Mouse (Mus musculus) MEL (cell line): ENCODE measurements around the gene Stat6. TPM values are rescaled to one million over a fixed set of nuclear protein-coding genes. Genes with fewer than 3 reads are reported as not detected.
A peak's percentile ranks its signal among the peaks of the same experiment; 100 is the strongest.

Experiments
- DNase-seq: peaks from one replicate; pipeline ENCODE4 v3.0.0; 2011; ENCODE audit warnings: low read depth, low spot score
- H3K27ac ChIP-seq: 2 replicates; pipeline ENCODE4 v1.5.1; 2012; ENCODE audit warnings: low read depth, mild to moderate bottlenecking, control low read depth, low read length, moderate library complexity; ENCODE audit not compliant: control insufficient read depth
- H3K27me3 ChIP-seq, 2 experiments: fragments of 150-350 bp in 1 of 2; sonication (generic) in 1 of 2; 2 replicates each; pipeline ENCODE4 v1.6.1; 2012; ENCODE audit warnings: low read length in 2 of 2, mild to moderate bottlenecking in 2 of 2, improper control_type of control experiment in 1 of 2, moderate library complexity in 1 of 2; ENCODE audit not compliant: insufficient read depth in 2 of 2, control insufficient read depth in 1 of 2
- H3K36me3 ChIP-seq, 2 experiments: 2 replicates each; pipeline ENCODE4 v1.6.1; 2012 to 2014; ENCODE audit warnings: low read length in 2 of 2, improper control_type of control experiment in 1 of 2, inconsistent platforms in 1 of 2, mild to moderate bottlenecking in 1 of 2; ENCODE audit not compliant: insufficient read depth in 2 of 2, control insufficient read depth in 1 of 2
- H3K4me1 ChIP-seq, 2 experiments: fragments of 150-350 bp in 1 of 2; sonication (generic) in 1 of 2; 2 replicates each; pipeline ENCODE4 v1.6.1; 2012; ENCODE audit warnings: low read length in 2 of 2, improper control_type of control experiment in 1 of 2, mild to moderate bottlenecking in 1 of 2; ENCODE audit not compliant: insufficient read depth in 2 of 2, control insufficient read depth in 1 of 2
- H3K4me3 ChIP-seq, 2 experiments: fragments of 150-350 bp in 1 of 2; sonication (generic) in 1 of 2; 2 replicates each; pipeline ENCODE4 v1.5.1; 2012; ENCODE audit warnings: low read depth in 2 of 2, low read length in 2 of 2, mild to moderate bottlenecking in 2 of 2, moderate library complexity in 2 of 2, control low read depth in 1 of 2, improper control_type of control experiment in 1 of 2; ENCODE audit not compliant: control insufficient read depth in 1 of 2, insufficient read depth in 1 of 2
- H3K79me2 ChIP-seq: 2 replicates; pipeline ENCODE4 v1.6.1; 2012; ENCODE audit warnings: mild to moderate bottlenecking, low read length, moderate library complexity; ENCODE audit not compliant: control insufficient read depth, poor library complexity, insufficient read depth
- H3K9ac ChIP-seq: 2 replicates; pipeline ENCODE4 v1.6.1; 2012; ENCODE audit warnings: low read depth, mild to moderate bottlenecking, control low read depth, low read length, moderate library complexity; ENCODE audit not compliant: control insufficient read depth, poor library complexity, severe bottlenecking
- H3K9me3 ChIP-seq: fragments of 150-350 bp; sonication (generic); replicated peaks from 2 replicates; pipeline ENCODE4 v1.6.1; 2012; ENCODE audit warnings: mild to moderate bottlenecking, low read length, improper control_type of control experiment, moderate library complexity; ENCODE audit not compliant: insufficient read depth
- BHLHE40 ChIP-seq: IDR thresholded peaks from 2 replicates; pipeline ENCODE4 v1.6.1; 2012; ENCODE audit warnings: low read depth, mild to moderate bottlenecking, inconsistent platforms, low read length, improper control_type of control experiment, borderline replicate concordance
- CHD1 ChIP-seq: IDR thresholded peaks from 2 replicates; pipeline ENCODE4 v1.6.1; 2012; ENCODE audit warnings: low read depth, mild to moderate bottlenecking, inconsistent platforms, low read length, improper control_type of control experiment
- ELF1 ChIP-seq: IDR thresholded peaks from 2 replicates; pipeline ENCODE4 v1.6.1; 2014; ENCODE audit warnings: low read depth, mild to moderate bottlenecking, inconsistent platforms, low read length, improper control_type of control experiment, moderate library complexity
- ETS1 ChIP-seq: IDR thresholded peaks from 2 replicates; pipeline ENCODE4 v1.6.1; 2012; ENCODE audit warnings: low read depth, mild to moderate bottlenecking, inconsistent platforms, low read length, improper control_type of control experiment, moderate library complexity
- GABPA ChIP-seq: IDR thresholded peaks from 2 replicates; pipeline ENCODE4 v1.6.1; 2012; ENCODE audit warnings: low read depth, mild to moderate bottlenecking, inconsistent platforms, low read length, improper control_type of control experiment, moderate library complexity
- GATA1 ChIP-seq: IDR thresholded peaks from 2 replicates; pipeline ENCODE4 v1.6.1; 2011; ENCODE audit warnings: low read depth, low read length, improper control_type of control experiment
- HCFC1 ChIP-seq: IDR thresholded peaks from 2 replicates; pipeline ENCODE4 v1.6.1; 2012; ENCODE audit warnings: low read depth, mild to moderate bottlenecking, inconsistent platforms, low read length, improper control_type of control experiment, moderate library complexity
- JUND ChIP-seq: IDR thresholded peaks from 2 replicates; pipeline ENCODE4 v1.6.1; 2011; ENCODE audit warnings: low read depth, mild to moderate bottlenecking, improper control_type of control experiment, low read length
- MAFK ChIP-seq: IDR thresholded peaks from 2 replicates; pipeline ENCODE4 v1.6.1; 2011; ENCODE audit warnings: low read depth, mild to moderate bottlenecking, low read length, improper control_type of control experiment, borderline replicate concordance
- MAX ChIP-seq: IDR thresholded peaks from 2 replicates; pipeline ENCODE4 v1.6.1; 2011; ENCODE audit warnings: low read length, improper control_type of control experiment
- MEF2A ChIP-seq: IDR thresholded peaks from 2 replicates; pipeline ENCODE4 v1.6.1; 2014; ENCODE audit warnings: low read depth, mild to moderate bottlenecking, inconsistent platforms, low read length, improper control_type of control experiment; ENCODE audit not compliant: poor library complexity, insufficient replicate concordance, severe bottlenecking; ENCODE audit errors: extremely low read depth
- MXI1 ChIP-seq: IDR thresholded peaks from 2 replicates; pipeline ENCODE4 v1.6.1; 2011; ENCODE audit warnings: mild to moderate bottlenecking, low read depth, low read length, improper control_type of control experiment
- MYB ChIP-seq: IDR thresholded peaks from 2 replicates; pipeline ENCODE4 v1.6.1; 2011; ENCODE audit warnings: mild to moderate bottlenecking, low read depth, low read length, improper control_type of control experiment
- NELFE ChIP-seq: IDR thresholded peaks from 2 replicates; pipeline ENCODE4 v1.6.1; 2011; ENCODE audit warnings: low read depth, low read length, improper control_type of control experiment
- NRF1 ChIP-seq: IDR thresholded peaks from 2 replicates; pipeline ENCODE4 v1.6.1; 2014; ENCODE audit warnings: low read depth, mild to moderate bottlenecking, inconsistent platforms, low read length, improper control_type of control experiment, moderate library complexity; ENCODE audit not compliant: poor library complexity, insufficient read depth, severe bottlenecking
- POLR2A ChIP-seq, 2 experiments: IDR thresholded peaks; 2 replicates each; pipeline ENCODE4 v1.6.1; 2011 to 2012; ENCODE audit warnings: low read length in 2 of 2, mild to moderate bottlenecking in 2 of 2, control low read depth in 1 of 2, improper control_type of control experiment in 1 of 2, low read depth in 1 of 2, moderate library complexity in 1 of 2; ENCODE audit not compliant: control insufficient read depth in 1 of 2, insufficient read depth in 1 of 2, poor library complexity in 1 of 2
- TAL1 ChIP-seq: IDR thresholded peaks from 2 replicates; pipeline ENCODE4 v1.6.1; 2012; ENCODE audit warnings: mild to moderate bottlenecking, inconsistent platforms, low read length, moderate library complexity, mixed read lengths
- TBP ChIP-seq: IDR thresholded peaks from 2 replicates; pipeline ENCODE4 v1.8.0; 2011; ENCODE audit warnings: low read depth, low read length, improper control_type of control experiment
- USF1 ChIP-seq: IDR thresholded peaks from 2 replicates; pipeline ENCODE4 v1.6.1; 2014; ENCODE audit warnings: low read depth, mild to moderate bottlenecking, inconsistent platforms, low read length, improper control_type of control experiment, moderate library complexity
- ZKSCAN1 ChIP-seq: IDR thresholded peaks from 2 replicates; pipeline ENCODE4 v1.6.1; 2012; ENCODE audit warnings: low read depth, mild to moderate bottlenecking, inconsistent platforms, low read length, improper control_type of control experiment, moderate library complexity
- polyA plus RNA-seq, 2 experiments: library from polyadenylated mRNA; stranded (reverse) in 1 of 2; unstranded in 1 of 2; fragments of >175 nt in 1 of 2; fragments of >200 nt in 1 of 2; gene quantifications; 2 replicates each; pipeline versions ENCODE4 v1.2.1 to v1.2.4; 2012; ENCODE audit warnings: low replicate concordance in 2 of 2, low read depth in 1 of 2; ENCODE audit not compliant: insufficient read length in 2 of 2, insufficient read depth in 1 of 2, missing spikeins in 1 of 2
- total RNA-seq: library from RNA; depleted of rRNA; stranded (reverse); fragments of 300-350 nt; gene quantifications from 2 replicates; pipeline ENCODE4 v1.2.3, GENCODE M21; 2012

The Stat6 gene
- total and polyA plus RNA-seq, 3 experiments: 34.9 to 50.2 TPM; not detected in 1

DNA sequence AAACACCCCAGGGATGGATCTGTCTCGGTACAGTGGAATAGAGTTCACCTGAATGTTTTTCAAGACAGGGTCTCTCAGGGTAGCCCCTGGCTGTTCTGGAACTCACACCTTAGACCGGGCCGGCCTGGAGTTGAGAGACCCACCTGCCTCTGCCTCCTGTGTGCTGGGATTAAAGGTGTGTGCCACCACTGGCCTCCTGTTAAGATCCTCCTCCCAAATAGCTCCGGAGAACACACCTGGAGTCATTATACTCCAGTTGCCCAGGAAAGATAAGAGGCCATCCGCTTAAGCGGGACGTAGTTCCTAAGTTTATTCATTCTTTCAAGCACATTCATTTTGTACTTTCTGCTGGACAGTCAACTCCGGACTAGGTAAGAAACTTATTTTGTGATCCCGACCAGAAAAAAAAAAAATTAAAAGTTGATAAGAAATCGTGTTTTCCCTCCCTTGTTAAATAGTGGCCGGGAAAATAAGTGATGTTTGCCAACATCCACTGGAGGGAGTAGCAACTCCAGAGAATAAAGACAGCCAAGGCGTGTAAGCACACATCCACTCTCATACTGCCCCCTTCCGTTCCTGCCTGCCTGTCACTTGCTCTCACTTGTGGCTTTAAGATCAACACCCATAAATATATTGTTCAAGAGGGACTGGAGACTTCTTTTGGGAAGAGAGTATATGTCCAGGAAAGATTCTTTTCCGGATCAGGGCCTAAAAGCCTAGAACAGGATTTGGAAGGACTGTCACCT, 35.0 kb downstream of the Stat6 start (continued):
- no peak for TF ChIP-seq MYB
- TF ChIP-seq MAX: peak; percentile 65
- TF ChIP-seq ZKSCAN1: no peak
- no peak for TF ChIP-seq GABPA
- TF ChIP-seq ELF1: peak; percentile 25; the same call in 1 of the 2 replicates
- TF ChIP-seq ETS1: no peak
- no peak for TF ChIP-seq NRF1
- TF ChIP-seq NELFE: no peak
- no peak for TF ChIP-seq CHD1
- TF ChIP-seq MEF2A: no peak
- no peak for TF ChIP-seq MAFK
- TF ChIP-seq BHLHE40: no peak

DNA sequence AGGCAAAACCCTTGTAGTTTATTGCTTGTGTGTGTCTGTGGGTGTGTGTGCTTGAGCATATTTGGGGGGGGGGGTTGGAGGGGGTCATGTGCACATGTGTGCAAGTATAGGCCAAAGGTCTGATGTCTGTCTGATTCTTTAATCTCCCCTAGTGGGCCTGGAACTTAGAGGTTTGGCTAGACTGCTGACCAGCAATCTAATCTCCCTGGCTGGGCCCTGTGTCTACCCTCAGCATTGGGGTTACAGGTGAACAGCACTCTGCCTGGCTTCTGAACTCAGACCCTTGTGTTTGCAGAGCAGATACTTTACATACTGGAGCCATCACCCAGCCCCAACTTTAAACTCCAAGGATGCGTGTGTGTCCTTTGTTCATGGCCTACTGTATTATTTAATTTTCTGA, 36.4 kb downstream of the Stat6 start:
- Histone ChIP-seq H3K27ac (no peak overlapping the region), H3K4me1 (no peaks in the 10 kb centered on the region; a peak in 1 of 4 replicates), H3K4me3 (no peak overlapping the region), H3K79me2 (peaks cover 7% of the 10 kb centered on the region), H3K9ac (no peak overlapping the region), H3K27me3 (no peaks in the 10 kb centered on the region), H3K36me3 (no peaks in the 10 kb centered on the region), H3K9me3 (no peaks in the 10 kb centered on the region)
- no peak for DNase-seq
- TF ChIP-seq JUND (no peak), USF1 (no peak), TAL1 (no peak), MXI1 (no peak), GATA1 (no peak), HCFC1 (no peak), TBP (no peak), POLR2A (IDR thresholded peaks at IDR 0.05; ENCODE audit: control insufficient read depth in 1 of 2, insufficient read depth in 1 of 2, low read depth in 1 of 2, low read length in 2 of 2, poor library complexity in 1 of 2) (no peak)
